Mouse (Mus musculus): Measurements from ENCODE around the gene Echdc1.
A peak's percentile ranks its signal among the peaks of the same experiment; 100 is the strongest.
"Not testable (repeated sequence)": the region's sequence is repeated elsewhere in the genome, so short reads cannot be mapped to it uniquely, and the experiment has no call there.

Gene Echdc1

DNA sequence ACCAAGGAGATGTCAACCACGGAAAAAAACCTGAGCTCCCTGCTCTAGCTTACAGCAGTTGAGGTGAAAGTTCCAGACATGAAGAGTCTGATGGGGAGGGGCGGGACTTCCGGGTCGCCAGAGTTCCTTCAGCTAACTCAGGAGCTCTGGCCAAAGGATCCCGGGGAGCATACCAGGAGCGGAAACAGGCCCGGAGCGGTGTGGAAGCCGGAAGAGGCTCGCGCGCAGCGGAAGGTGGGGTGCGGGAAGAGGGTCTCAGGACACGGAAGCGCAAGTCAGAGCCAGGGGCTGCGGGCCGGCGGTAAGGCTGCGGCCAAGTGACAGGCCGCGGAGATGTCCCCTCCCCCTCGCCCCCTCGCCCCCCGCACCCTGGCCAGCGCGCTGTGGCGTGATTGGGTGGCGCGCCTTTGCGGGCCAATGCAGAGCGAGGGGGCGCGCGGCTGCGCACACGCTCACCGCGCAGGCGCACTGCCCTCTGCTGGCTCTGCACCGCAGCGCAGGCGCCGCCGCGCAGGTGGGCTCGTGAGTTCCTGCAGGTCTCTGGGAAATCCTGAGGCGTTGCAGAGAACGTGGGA, at the start of gene Echdc1:
Gene Echdc1, plus strand, starts transcription at position 103 of the 575 bp plus-strand sequence.
- DNase-seq = peak; percentile 83

DNA sequence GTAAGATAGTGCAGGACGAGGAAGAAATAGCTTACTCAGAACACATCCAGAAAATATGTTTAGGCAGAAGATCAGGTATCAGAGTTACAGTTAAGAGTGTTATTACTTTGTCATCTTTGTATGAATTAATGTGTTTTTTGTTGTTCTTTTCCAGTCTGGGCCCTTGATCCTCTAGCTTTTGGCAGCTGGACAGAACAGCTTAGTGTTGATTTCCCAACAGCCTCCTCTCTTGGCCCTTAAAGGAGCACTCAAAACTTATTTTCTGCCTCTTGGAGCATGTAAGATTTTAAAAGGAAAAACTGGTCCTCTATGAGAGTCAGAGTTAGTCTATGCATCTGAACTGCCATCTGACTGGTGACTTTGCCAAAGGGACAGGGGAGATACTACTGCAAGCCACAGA, 31.2 kb upstream of the Echdc1 start:
- DNase-seq = no peak

DNA sequence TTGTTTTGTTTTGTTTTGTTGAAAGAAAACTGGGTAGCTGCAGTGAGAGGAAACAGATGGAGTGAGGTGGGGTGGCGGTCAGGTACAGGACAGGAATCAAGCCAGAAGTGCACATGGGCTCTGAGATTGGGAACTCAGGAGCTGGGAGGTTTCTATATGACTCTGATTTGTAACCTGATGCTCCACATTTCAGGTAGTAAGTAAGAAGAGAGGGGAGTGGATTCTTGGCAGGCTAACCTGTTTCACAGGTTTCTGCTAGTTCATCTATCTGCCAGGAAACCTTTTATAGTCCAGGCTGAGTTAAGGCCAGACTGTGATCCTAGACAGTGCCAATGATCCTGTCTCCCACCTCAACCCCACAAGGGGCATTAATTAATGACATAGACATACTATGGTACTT, 27.2 kb upstream of the Echdc1 start:
- no peak for DNase-seq

DNA sequence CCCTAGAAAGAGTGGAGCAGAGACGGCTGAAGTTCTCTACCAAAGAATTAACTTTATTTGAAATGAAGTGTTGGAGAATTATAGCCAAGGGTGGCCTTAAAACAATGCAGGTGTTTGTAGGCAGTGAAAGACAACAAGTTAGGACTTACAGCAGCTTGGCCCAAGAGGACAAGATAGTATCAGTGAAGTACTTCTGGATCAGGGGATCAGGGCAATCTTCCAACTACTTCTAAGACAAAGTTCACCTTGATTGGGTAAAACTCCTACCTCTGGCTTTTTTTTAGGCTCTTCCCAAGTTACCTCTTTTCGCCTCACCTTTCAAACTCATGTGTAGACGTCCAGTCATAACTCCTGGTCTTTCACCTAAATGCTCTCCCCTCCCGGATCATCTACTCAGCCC, 10.7 kb upstream of the Echdc1 start:
- DNase-seq = no peak

DNA sequence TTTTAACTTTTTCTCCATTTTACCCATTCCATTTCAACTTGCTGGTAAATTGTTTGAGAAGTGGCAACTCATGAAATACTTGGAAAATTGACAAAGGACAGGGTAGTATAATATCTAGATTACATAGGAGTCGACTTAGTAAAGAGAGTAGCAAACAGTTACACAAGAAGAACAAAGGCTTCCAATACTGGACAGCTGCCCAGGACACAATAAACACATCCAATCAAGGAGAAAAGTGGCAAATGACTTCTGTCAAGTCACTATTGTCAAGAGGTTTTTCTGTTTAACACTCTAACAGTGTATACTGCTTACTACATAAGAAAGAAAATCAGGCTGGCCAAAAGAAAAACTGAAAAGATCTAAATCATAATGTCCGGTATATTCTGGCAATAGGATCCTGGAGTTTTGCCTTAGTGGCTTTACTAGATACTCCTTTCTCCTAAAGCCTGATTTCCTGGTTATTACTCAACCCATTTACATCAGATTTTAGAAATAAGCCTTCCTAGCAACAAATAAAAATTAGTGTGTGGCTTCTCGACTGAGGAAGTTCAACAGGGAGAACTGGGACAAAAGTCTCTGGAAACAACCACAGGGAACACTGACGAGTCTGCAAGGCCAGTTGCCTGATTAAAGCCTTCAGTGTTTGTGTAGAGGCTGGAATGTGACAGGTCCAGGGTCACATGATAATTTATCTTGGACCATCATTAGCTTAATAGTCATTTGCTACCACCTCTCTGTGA, 1.3 kb upstream of the Echdc1 start:
- no peak for DNase-seq

DNA sequence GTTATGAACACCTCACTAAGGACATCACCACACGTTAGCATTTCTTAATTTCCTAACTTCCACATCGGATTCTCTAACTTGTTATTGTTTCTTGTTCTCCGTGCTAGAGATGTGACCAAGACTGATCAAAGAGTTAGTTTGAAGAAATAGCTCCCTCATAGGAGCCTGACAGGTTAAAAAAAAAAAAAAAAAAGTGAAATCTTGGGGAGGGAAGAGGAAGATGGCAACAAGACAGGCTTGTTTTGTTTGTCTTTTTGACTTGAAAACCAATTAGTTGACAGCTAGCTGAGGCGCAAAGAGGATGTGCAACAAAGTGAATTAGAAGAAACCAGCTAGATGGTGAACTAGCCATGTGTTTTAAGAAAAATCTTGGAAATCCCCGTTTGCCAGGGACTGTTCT, 939 bp downstream of the Echdc1 start:
- DNase-seq = no peak

DNA sequence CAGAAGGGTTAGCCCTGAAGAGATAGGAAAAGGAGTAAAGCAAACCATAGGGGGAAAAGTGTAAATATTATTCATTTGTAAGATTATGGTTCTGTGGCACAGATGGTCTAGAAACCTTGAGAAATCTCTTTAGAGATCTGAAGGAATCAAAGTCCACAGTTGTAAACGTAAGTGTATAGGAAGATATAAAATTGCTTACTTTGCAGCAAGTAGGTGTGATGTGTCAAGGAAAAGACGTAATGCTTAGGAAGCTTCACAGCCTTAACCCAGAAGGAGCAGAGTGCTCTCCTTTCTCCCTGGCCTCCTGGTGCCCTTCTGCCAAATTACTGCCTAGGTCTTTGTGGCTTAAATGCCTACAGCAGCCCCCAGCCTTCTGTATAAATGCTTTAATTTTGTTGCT, 11.9 kb downstream of the Echdc1 start:
- DNase-seq = no peak

DNA sequence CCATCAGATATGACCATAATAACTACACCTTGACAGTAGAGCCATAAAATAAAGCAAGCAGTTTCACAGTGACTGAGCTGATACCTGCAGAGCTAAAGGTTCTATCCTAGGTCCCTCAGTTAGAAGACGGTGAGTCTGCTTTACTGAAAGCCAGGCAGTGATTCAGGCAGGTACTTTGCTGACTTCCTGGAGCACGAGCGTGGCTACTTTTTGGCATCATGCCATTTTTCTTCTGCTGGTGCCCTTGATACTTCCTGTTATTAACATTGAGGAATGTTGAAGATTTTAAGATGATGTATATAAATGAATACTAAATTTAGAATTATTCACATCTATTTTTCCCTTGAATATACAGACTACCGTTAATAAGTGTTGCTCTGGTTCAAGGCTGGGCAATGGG, 20.9 kb downstream of the Echdc1 start:
- DNase-seq = no peak

DNA sequence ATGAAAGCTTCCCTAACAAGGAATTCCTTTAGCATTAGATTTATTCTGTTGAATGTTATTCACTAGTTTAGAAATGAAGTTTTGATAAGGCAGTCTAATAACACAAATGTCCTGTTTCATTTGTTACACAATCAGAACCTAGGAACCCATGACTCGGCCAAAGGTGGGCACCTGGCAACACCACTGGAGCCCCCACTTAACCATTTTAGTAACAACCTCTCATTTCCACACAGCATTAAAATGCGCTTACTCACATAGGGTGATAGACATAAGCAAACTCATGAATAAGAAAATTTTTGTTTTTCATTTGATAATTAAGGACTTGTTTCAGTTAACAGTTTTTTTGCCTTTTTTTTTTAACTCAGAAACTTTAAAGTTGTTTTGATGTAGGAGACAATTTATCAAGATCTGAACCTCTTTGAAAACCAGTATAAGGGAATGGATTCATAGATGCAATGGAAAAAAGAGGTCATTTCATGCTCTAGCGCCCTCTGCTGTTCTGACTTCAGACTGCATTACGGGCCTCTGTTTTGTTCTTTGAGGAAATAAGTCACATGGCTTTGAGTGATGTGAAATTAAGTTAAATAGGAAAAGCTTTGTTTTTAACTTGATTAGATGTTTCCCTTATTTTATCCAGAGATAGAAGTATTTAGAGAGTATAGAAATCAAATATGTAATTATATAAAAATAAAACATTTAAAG, 25.5 kb downstream of the Echdc1 start:
- DNase-seq = peak; percentile 68

DNA sequence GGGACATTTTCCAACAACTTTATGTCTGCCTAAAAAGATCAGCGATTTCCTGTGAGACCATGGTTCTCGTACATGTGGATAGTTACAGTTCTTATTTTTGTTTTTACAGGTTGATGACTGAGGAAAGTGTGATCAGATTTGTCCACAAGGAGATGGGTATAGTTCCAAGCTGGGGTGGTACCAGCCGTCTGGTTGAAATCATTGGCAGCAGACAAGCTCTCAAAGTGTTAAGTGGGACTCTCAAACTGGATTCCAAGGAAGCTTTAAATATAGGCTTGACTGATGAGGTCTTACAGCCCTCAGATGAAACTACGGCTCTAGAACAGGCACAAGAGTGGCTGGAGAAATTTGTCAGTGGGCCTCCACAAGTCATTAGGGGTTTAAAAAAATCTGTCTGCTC, 31.3 kb downstream of the Echdc1 start:
- peak; percentile 51 for DNase-seq

DNA sequence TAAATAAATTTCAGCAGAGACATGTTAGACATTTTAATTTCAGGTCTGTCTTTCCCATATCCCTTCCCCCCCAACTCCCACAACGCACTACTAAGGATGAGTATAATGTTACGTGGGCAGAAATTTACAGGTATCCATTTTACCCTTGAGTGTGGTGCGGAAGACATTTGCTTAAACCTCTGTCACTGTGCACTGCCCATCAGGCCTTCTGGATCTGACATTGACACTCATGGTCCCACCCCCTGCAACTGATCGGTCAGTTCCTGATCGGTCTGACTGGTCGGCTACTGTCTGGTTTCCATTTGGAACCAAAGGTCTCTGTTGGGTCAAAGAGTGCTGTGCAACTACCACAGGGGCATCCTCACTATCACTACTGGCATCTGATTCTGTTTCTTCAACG, 33.7 kb downstream of the Echdc1 start:
- no peak for DNase-seq

DNA sequence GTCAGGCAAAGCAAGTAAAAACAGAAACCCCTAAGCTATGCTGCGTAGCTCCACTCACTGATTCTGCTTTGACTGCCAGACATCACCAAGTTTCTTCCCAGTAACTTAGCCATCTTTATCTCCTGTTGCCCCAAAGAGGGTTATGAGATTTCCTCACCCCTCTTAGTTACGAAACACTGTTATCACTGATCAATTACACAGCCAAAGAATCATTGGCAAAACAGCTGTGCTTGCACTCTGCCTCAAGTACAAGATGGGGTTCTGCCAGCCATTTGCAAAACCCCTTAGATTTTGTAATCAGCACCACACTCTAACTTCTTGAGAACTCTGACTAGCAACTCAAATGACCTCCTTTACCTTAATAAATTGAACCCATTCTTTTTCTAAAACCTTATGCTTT, 38.5 kb downstream of the Echdc1 start:
- no peak for DNase-seq

DNA sequence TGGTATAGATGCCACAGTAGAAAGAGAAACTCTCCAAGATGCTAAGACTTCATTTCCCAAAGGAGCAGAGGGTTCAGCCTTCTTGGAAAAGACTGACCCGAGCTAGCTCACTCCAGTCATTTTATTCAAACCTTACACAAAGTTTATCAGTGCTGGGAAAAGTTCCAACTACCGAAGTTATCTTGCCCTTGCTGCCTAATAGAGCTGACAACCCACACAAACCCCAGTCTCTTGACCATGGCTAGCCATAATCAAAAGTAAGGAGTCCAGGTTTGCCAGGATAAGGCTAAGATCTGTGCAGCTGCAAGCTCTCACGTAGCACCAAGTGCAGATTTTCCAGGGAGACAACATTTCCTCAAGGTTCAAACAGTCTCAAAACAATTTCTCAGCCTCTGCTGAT, 39.6 kb downstream of the Echdc1 start:
- DNase-seq = no peak

DNA sequence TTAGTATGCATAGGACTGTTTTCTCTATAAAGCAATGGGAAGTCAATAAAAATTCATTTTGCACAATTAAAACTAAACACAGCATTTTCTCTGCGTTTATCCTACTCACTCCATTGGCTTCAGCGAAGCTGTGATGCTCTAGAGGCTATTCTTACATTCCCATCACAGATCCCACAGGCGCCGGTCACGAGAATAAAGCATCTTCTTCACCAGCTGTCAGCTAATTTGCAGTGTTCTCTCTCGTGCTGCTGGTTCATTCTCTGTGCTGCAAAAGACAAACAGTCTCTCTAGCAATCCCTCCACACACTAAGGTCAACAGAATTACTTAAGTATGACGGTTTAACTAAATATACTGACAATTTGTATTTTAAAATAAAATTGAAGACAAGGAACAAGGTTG, 41.2 kb downstream of the Echdc1 start:
- no peak for DNase-seq

DNA sequence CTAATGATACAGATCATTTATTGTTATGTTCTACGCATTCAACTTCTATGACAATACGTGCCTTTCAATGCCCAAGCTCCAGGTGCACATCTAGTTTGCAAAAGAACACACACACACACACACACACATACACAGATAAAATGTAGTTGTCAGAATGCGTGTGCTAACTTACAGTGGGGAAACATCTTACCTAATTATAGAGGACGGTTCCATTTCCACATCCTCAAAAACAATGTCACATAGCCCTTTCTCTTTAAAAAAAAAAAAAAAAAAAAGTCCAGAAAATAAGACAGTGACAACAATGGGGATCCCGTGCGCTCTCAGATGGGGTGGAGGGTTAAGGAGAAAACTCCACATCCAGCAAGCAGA, 48.1 kb downstream of the Echdc1 start:
- DNase-seq = no peak

DNA sequence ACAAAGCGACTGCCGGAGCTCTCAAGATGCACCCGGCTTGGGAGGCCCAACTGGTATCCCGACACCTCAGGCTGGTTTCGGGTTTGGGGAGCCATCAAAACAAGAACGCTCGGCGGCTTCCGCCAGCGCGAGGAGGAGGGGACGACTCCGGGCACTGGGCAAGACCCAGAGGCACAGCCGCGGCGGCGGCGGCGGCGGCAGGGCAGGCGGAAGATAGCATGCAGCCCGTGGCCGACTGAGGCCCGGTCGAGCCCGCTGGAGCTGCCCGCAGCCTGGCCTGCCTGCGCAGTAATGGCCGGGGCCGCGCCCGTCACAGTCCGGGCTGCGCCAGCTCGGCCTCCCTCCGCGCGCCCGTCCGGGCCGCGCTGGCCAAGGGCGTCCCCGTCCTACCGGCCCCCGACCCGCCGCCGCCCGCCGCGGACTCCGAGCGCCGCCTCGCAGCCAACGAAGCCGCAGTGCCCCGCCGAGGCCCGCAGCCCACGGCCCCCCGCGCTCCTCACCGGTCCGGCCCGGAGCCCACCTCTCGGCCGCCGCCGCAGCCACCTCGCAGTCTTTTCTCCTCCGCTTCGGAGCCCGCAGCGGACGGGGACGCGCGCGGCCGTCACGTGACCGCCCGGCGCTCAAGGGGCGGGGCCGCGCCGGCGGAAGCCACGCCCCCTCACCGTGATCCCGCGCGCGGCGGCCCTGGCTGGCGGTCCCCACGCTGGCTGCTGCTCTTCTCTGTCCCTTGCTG, 48.7 kb downstream of the Echdc1 start:
- DNase-seq = peak; percentile 90

DNA sequence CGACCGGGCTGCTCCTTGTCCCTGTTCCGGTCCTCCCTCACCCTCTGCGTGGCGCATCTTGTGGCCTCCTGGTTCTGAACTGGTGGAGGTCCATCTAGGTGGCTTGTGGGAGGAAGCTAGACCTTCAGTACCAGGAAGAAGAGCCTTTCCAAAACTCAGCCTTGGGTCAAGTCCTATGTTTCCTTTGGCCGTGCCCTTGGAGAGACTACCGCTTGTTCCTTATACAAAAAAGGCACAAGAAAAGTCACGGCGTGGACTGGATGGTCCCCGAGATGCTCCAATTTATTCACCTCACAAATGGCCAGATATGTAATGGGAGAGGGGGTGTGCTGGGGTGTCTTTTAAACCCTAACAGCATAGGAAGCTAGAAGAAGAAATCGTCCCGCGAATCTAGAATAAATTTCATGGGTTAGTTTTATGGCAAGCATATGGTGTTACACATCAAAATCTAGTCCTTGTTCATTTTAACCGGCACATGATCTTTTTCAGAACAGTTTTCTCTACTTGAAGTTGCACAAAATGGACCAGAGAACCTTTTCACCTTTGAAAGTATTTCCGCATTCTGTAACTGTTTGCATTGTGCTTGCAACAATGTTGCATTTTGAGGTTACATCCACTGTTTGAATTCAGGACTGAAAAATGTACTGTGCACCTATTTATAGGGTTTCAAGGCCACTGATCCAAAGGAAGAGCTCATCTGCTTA, 49.4 kb downstream of the Echdc1 start, which contains the start of gene Rnf146:
Gene Rnf146, minus strand, starts transcription at position 246 of the 704 bp plus-strand sequence.
- no peak for DNase-seq

DNA sequence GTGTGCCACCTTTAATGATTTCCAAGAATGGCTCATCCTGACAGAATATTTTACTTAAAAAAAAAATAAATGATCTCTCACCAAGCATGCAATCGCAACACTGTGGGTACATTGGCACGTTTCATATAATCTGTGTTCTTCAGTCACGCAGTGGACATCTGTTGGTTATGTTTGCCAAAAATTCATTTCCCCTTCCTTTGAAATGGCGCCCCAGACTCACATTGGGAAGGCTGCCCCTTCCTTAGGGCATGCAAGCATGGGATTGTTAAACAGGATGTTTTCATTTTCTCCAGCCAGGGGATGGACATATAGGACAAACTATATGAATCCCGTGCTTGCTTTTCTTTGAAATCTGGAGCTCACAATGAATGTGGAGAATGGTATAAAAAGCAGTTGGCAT, 61.1 kb downstream of the Echdc1 start:
- no peak for DNase-seq

DNA sequence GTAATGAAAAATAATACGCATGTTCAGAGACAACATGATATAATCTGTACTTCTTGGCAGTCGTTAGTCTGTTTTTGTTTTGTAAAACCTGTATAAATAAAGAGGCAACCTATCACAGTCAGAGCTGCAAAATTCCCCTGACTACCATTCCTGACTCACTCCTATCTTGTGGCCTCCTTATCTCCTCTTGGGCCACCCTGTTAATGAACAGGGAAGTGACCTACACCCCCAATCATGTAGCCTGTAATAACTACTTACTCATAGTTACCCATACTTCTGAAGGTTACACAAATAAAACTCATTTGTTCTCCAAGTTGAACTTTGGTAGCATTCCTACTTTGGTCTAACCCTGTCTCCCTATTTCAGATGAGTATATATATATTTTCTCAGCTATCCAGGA, 68.6 kb downstream of the Echdc1 start:
- DNase-seq = no peak

DNA sequence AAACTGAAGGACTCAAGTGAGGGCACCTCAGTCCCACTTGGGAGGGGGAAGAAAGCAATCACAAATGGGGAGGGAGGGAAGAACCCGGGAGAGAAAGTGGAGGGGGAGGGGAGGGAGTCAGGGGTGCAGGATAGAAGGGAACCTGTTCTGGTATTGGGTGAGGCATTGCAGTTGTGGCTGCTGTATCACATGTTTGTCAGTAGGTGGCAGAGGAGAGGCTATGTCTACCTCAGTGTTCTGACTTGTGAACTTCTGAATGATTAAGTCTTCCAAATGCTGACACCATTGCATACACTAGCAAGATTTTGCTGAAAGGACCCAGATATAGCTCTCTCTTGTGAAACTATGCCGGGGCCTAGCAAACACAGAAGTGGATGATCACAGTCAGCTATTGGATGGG, 81.9 kb downstream of the Echdc1 start:
- not testable (repeated sequence) for DNase-seq

Data from right cerebral cortex, postnatal 4 days (tissue).